Mouse (Mus musculus) midbrain, embryonic 16.5 days (tissue): ENCODE data around the gene Sdr39u1. TPM values are rescaled to one million over a fixed set of nuclear protein-coding genes. Genes with fewer than 3 reads are reported as not detected.

ENCODE experiments used
- ATAC-seq: fragments of 200-750 bp; cut with Nextera tagmentation; 2 replicates; pipeline ENCODE4 v1.8.0; 2017; ENCODE audit warnings: moderate TSS enrichment
- H3K27ac ChIP-seq: fragments of 300-500 bp; sonication (generic); 2 replicates; pipeline ENCODE4 v1.5.1; 2014; ENCODE audit warnings: mild to moderate bottlenecking, low read length, mixed read lengths
- H3K27me3 ChIP-seq: fragments of 300-500 bp; sonication (generic); 2 replicates; pipeline ENCODE4 v1.6.1; 2014; ENCODE audit warnings: low read depth, low read length, mixed read lengths; ENCODE audit not compliant: control insufficient read depth, insufficient read depth
- H3K36me3 ChIP-seq: fragments of 300-500 bp; sonication (generic); 2 replicates; pipeline ENCODE4 v1.6.1; 2014; ENCODE audit warnings: mild to moderate bottlenecking, low read length, moderate library complexity, mixed read lengths; ENCODE audit not compliant: control insufficient read depth, insufficient read depth
- H3K4me1 ChIP-seq: fragments of 300-500 bp; sonication (generic); 2 replicates; pipeline ENCODE4 v1.6.1; 2014; ENCODE audit warnings: mild to moderate bottlenecking, low read length, mixed read lengths; ENCODE audit not compliant: control insufficient read depth, insufficient read depth
- H3K4me2 ChIP-seq: fragments of 300-500 bp; sonication (generic); 2 replicates; pipeline ENCODE4 v1.6.1; 2014; ENCODE audit warnings: mild to moderate bottlenecking, low read length, mixed read lengths
- H3K4me3 ChIP-seq: fragments of 300-500 bp; sonication (generic); 2 replicates; pipeline ENCODE4 v1.5.1; 2014; ENCODE audit warnings: low read depth, mild to moderate bottlenecking, low read length, moderate library complexity, mixed read lengths
- H3K9ac ChIP-seq: fragments of 300-500 bp; sonication (generic); 2 replicates; pipeline ENCODE4 v1.6.1; 2014; ENCODE audit warnings: low read depth, low read length, mixed read lengths
- H3K9me3 ChIP-seq: fragments of 300-500 bp; sonication (generic); replicated peaks from 2 replicates; pipeline ENCODE4 v1.6.1; 2014; ENCODE audit warnings: mild to moderate bottlenecking, low read length, mixed read lengths; ENCODE audit not compliant: control insufficient read depth, poor library complexity, severe bottlenecking
- WGBS: fragments of 180-500 bp; shearing (Covaris S2); extraction: QIAGEN DNeasy Blood & Tissue Kit; methylation state at CpG from one replicate; pipeline ENCODE4 v1.1.7; 2014; 5-methylcytosine and 5-hydroxymethylcytosine counted together
- polyA plus RNA-seq: library from polyadenylated mRNA; unstranded; fragments of >200 nt; fragmentation: Nextera tagmentation; extraction: Ambion mirVana; gene quantifications from 2 replicates; pipeline ENCODE4 v1.2.1, GENCODE M21; 2015

Gene Sdr39u1
- polyA plus RNA-seq = 160 and 180 TPM in 2 replicates

DNA sequence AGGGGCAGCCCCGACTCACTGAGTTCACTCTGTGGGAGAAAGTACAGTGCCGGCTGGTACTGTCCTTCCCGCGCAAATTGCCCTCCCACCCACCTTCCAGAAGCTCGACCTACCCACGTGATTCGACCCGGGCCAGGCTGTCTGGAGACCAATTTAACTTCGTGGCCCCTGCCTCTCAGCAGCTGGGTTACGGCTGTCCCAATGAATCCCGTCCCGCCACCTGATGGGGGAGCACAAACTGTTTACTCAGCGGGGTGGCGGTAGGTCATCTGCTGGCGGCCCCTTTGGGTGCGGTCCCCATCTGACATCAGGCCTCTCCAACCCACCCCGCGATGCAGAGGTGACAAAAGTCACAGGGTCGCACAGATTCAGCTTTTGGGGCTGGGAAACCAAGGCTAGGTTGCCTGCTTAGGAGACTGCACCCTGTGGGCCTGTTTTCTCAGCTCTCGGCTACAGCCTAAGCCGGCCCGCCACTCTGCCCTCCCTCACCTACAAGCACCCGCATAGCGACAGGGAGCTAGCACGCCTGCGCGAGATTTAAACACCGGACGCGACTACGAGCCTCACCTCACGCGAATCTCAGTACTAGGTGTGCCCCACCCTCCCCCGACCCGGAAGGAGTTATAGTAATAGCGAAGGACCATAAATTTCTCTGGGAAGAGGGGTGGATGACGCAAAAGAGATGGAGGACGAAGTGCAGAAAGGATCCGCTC, at the start of gene Sdr39u1:
TSS of gene Sdr39u1 (minus strand) at position 593 of the 713 bp plus-strand sequence.
- H3K4me1 ChIP-seq = peaks cover 19% of the 10 kb centered on the region
- H3K9ac ChIP-seq = peak within 1 kb of the TSS; percentile 91
- H3K27me3 ChIP-seq = no peaks in the 10 kb centered on the region
- peak within 1 kb of the TSS; percentile 92 for H3K4me2 ChIP-seq
- H3K4me3 ChIP-seq = peak within 1 kb of the TSS; percentile 66
- no peaks in the 10 kb centered on the region for H3K9me3 ChIP-seq
- peak within 1 kb of the TSS; percentile 75 for H3K27ac ChIP-seq
- peak; percentile 98 for ATAC-seq
- 3% methylated on average over 39 of the region's 39 CpGs for whole genome bisulfite sequencing
- peaks cover 24% of the 10 kb centered on the region for H3K36me3 ChIP-seq

DNA sequence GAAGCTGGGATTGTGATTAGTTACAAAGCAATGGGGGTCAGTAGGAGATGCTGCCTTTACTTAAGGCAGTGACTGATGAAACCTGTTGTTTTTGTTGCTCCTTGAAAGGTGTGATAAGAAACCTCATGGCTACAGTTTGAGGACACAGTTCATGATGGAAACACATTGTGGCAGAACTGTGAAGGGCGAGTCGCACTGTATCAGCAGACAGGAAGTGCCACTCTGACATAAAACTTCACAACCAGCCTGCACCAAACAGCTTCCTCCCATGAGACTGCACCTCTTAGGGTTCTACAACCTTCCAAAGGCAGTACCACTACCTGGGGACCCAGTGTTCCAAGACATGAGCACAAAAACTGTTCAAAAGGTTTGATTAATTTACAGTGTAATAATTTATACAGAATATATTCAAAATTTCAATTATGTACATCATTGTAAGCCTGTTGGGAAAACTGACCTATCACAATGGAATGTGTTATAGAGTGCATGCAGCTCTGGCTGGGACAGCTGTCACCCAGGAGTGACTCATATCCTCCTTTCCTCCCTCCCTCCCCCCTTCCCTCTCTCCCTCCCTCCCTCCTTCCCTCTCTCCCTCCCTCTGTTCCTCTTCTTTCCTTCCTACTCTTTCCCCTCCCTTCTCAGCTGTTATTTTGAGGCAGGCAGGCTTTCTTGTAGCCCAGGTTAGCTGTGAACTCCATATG, 46.3 kb upstream of the Sdr39u1 start:
- no peaks in the 10 kb centered on the region for H3K36me3 ChIP-seq
- no peak for ATAC-seq

GRCm38 (mm10) chr14:55944575-55944974, 44.5 kb upstream of the Sdr39u1 start, which contains the start of gene Cma1:
Gene Cma1, minus strand, starts transcription at chr14:55944675.
- H3K27ac ChIP-seq = no peak within 1 kb of the TSS
- H3K4me2 ChIP-seq = no peak within 1 kb of the TSS
- no peaks in the 10 kb centered on the region for H3K36me3 ChIP-seq
- no peaks in the 10 kb centered on the region for H3K27me3 ChIP-seq
- no peak for ATAC-seq
- no peaks in the 10 kb centered on the region for H3K4me1 ChIP-seq
- H3K9ac ChIP-seq = no peak within 1 kb of the TSS
- no peak within 1 kb of the TSS for H3K4me3 ChIP-seq
- WGBS = 85% methylated on average over 4 of the region's 4 CpGs
- H3K9me3 ChIP-seq = no peaks in the 10 kb centered on the region

More for the DNA sequence above, 46.3 kb upstream of the Sdr39u1 start:
- Histone ChIP-seq H3K4me2 (no peak overlapping the region), H3K27ac (no peak overlapping the region), H3K27me3 (no peaks in the 10 kb centered on the region), H3K9ac (no peak overlapping the region), H3K9me3 (no peaks in the 10 kb centered on the region), H3K4me3 (no peak overlapping the region), H3K4me1 (no peaks in the 10 kb centered on the region)
- 80% methylated on average over 2 of the region's 2 CpGs for WGBS

DNA sequence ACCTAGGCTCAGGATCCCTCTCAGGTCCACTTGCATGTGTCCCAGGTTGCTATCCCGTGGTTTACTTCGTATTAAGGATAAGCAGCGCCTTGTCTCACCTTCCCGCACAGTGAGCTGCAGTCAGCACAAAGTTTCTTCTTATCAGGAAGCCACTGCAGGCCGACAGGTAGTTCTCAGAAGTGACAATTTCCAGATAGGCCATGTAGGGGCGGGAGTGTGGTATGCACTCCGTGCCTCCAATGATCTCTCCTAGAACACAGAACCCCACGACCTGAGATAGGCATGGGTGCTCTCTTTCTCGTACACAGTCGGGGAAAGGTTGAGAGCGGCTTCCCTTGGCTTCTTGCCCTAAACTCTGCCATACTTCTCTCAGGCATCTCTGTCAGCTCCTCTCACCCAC, 43.5 kb upstream of the Sdr39u1 start:
- H3K9ac ChIP-seq = no peak overlapping the region
- ATAC-seq = no peak
- 88% methylated on average over 11 of the region's 11 CpGs for WGBS
- no peaks in the 10 kb centered on the region for H3K27me3 ChIP-seq
- no peaks in the 10 kb centered on the region for H3K4me1 ChIP-seq
- no peaks in the 10 kb centered on the region for H3K9me3 ChIP-seq
- H3K36me3 ChIP-seq = no peaks in the 10 kb centered on the region
- no peak overlapping the region for H3K4me2 ChIP-seq
- no peak overlapping the region for H3K4me3 ChIP-seq
- H3K27ac ChIP-seq = no peak overlapping the region

- no peak for ATAC-seq
- no peak overlapping the region for H3K4me3 ChIP-seq
- no peaks in the 10 kb centered on the region for H3K9me3 ChIP-seq
- no peak overlapping the region for H3K9ac ChIP-seq
- H3K4me1 ChIP-seq = no peaks in the 10 kb centered on the region
- H3K27me3 ChIP-seq = no peaks in the 10 kb centered on the region
- WGBS = 54% methylated on average over 7 of the region's 7 CpGs
- H3K27ac ChIP-seq = no peak overlapping the region
- no peaks in the 10 kb centered on the region for H3K36me3 ChIP-seq
- no peak overlapping the region for H3K4me2 ChIP-seq
These were observed 40.1 kb upstream of the Sdr39u1 start for GRCm38 (mm10) chr14:55940070-55940800.

DNA sequence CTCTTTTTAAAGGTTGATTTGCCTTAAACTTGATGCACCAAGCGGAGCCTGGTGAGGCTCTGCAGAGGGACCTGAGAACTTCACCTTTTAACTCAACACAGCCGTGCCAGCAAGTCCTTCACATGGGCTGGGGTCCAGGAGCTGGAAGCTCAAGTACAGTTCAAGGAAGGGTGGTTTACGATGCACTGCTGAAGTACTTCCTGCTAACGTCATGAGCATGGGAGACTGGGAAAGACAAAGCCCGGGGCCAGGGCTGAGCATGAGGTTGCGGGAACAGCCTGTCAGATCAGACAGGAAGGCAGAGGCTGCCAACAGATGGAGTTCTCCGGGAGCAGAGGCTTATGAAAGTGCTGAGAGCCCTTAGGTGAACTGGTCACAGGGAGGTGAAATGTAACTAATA, 33.5 kb upstream of the Sdr39u1 start:
- no peak overlapping the region for H3K27ac ChIP-seq
- no peak for ATAC-seq
- 73% methylated on average over 7 of the region's 7 CpGs for WGBS
- no peak overlapping the region for H3K9ac ChIP-seq
- H3K27me3 ChIP-seq = no peaks in the 10 kb centered on the region
- peaks cover 3% of the 10 kb centered on the region; the same call in 1 of the 2 replicates for H3K9me3 ChIP-seq
- no peak overlapping the region for H3K4me3 ChIP-seq
- H3K36me3 ChIP-seq = no peaks in the 10 kb centered on the region
- no peaks in the 10 kb centered on the region for H3K4me1 ChIP-seq
- no peak overlapping the region for H3K4me2 ChIP-seq

DNA sequence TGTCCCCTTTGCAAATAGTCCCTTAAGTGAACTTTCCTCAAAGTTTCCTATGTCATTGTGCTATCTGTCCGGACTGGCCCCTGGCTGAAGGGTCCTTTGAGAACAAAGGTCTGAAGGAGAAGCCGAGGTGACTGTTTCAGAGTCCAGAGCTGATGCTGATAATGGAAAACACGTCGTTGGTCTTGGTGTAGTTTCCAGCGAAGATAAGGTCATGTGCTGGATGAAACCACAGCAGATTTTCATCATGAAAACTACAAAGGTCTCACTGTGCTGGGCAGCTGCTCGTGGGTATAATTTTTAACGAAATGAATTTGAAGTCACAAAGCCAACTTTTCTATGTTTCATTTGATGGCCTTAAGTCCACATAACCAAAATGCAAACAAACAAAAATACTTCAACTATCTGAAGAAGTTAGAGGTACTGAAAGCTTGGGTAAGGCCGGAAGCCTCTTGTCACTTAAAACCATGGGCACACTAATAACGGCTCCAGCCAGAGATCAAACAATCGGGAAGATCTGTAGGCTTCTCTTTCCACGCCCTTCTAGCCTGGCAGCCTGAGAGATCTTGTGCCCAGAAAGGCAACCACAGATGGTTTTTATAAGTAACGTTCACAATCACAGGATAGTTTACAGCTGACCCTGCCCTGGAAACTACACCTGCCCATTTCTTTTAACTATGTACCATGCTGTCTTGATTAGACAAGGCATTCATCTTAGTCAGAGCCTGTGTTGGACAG, 29.3 kb upstream of the Sdr39u1 start:
- no peak overlapping the region for H3K9ac ChIP-seq
- 85% methylated on average over 12 of the region's 12 CpGs for WGBS
- no peak overlapping the region for H3K4me2 ChIP-seq
- H3K27me3 ChIP-seq = no peaks in the 10 kb centered on the region
- no peaks in the 10 kb centered on the region for H3K36me3 ChIP-seq
- no peak overlapping the region for H3K27ac ChIP-seq
- no peak for ATAC-seq
- no peak overlapping the region for H3K4me3 ChIP-seq
- peaks cover 3% of the 10 kb centered on the region; the same call in 1 of the 2 replicates for H3K9me3 ChIP-seq
- no peaks in the 10 kb centered on the region for H3K4me1 ChIP-seq

- H3K27me3 ChIP-seq = no peaks in the 10 kb centered on the region
- H3K4me2 ChIP-seq = no peak overlapping the region
- no peak for ATAC-seq
- H3K9me3 ChIP-seq = peaks cover 3% of the 10 kb centered on the region; the same call in 1 of the 2 replicates
- 89% methylated on average over 4 of the region's 4 CpGs for WGBS
- H3K9ac ChIP-seq = no peak overlapping the region
- no peaks in the 10 kb centered on the region for H3K4me1 ChIP-seq
- H3K36me3 ChIP-seq = no peaks in the 10 kb centered on the region
- H3K4me3 ChIP-seq = no peak overlapping the region
- H3K27ac ChIP-seq = no peak overlapping the region
These were observed 26.8 kb upstream of the Sdr39u1 start for GRCm38 (mm10) chr14:55926847-55927246.
